Mouse (Mus musculus) heart, postnatal 0 days (tissue): ENCODE data around the gene Mphosph8.

Source experiments
- CTCF ChIP-seq: IDR thresholded peaks from 2 replicates; pipeline ENCODE4 v1.5.1; 2016; ENCODE audit warnings: antibody characterized with exemption, control low read depth, low read depth
- EP300 ChIP-seq: IDR thresholded peaks from 2 replicates; pipeline ENCODE4 v1.6.1; 2016; ENCODE audit warnings: antibody characterized with exemption, low read depth

- TF ChIP-seq EP300 = no peak
- TF ChIP-seq CTCF = no peak
Measured at GRCm38 (mm10) chr14:56666909-56667308, 1.1 kb upstream of the Mphosph8 start.
